Mouse (Mus musculus): ENCODE results near the gene Cep41. TPM values are rescaled to one million over a fixed set of nuclear protein-coding genes. Genes with fewer than 3 reads are reported as not detected.

Cep41 gene
- polyA plus RNA-seq, 1 experiment from 2014 or later: 24.5 TPM

DNA sequence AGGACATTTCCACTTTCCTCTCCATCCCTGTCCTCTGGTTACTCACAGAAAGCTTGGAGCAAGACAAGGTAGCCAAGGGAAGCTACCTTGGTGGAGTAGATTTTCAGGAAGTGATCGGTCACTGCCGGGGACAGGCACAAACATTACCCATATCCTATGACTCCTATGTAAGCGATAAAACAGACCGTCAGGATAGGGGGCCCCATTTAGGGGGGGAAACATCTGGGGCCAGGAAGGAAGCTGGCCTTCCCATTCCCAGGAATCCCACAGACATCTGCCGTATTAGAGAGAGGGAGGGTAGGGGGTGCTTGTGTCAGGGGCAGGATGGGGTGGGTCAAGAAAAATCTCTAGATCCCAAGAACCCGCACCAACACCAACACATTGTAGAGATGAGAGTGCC is 6.6 kb upstream of the Cep41 start:
- H3K36me3 ChIP-seq (ENCODE audit: control insufficient read depth, insufficient read depth, low read length): no peaks in the 10 kb centered on the region
- DNase-seq (ENCODE audit: low spot score, missing footprints) (no peak), ATAC-seq (ENCODE audit: low FRiP score) (no peak)
- H3K9ac ChIP-seq (ENCODE audit: low read length): no peak overlapping the region
- no peak overlapping the region for H3K27ac ChIP-seq (ENCODE audit: low read depth, low read length)
- no peak overlapping the region for H3K4me2 ChIP-seq
- peaks cover 6% of the 10 kb centered on the region for H3K4me1 ChIP-seq (ENCODE audit: control insufficient read depth, insufficient read depth, low read length)
- H3K4me3 ChIP-seq (ENCODE audit: low read depth, low read length): no peak overlapping the region
- WGBS: 91% methylated on average over 6 of the region's 6 CpGs
- no peaks in the 10 kb centered on the region for H3K27me3 ChIP-seq (ENCODE audit: control insufficient read depth, insufficient read depth, low read length)
- H3K9me3 ChIP-seq (ENCODE audit: control insufficient read depth, low read length): no peaks in the 10 kb centered on the region; the same call in 1 of the 2 replicates

DNA sequence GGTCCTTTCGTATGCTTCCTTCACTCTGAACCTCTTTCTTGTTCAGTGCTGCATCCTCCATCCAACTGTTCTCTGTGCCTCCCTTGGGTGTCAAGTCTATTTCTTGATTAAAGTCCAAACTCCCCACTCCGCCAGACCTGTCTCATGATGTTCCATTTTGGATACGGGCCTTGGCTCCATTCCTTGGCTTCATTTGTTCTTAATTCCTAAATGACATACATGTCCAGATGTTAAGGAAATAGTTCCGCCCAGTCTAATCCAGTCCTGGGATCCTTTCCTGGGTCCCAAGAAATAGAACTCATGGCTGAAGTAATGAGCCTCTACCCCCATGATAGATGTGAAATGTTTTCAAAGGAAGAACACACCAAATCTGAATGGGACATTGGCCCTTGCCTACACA is 4.5 kb upstream of the Cep41 start:
- no peak for ATAC-seq (ENCODE audit: low FRiP score)
- Histone ChIP-seq H3K9me3 (ENCODE audit: control insufficient read depth, low read length) (no peaks in the 10 kb centered on the region; the same call in 1 of the 2 replicates), H3K36me3 (ENCODE audit: control insufficient read depth, insufficient read depth, low read length) (no peaks in the 10 kb centered on the region), H3K4me1 (ENCODE audit: control insufficient read depth, insufficient read depth, low read length) (peaks cover 15% of the 10 kb centered on the region), H3K9ac (ENCODE audit: low read length) (no peak overlapping the region), H3K4me2 (no peak overlapping the region), H3K4me3 (ENCODE audit: low read depth, low read length) (no peak overlapping the region), H3K27me3 (ENCODE audit: control insufficient read depth, insufficient read depth, low read length) (no peaks in the 10 kb centered on the region), H3K27ac (ENCODE audit: low read depth, low read length) (no peak overlapping the region)
- 95% methylated on average over 4 of the region's 4 CpGs for WGBS
- peak; percentile 57 for DNase-seq (ENCODE audit: low spot score, missing footprints)

DNA sequence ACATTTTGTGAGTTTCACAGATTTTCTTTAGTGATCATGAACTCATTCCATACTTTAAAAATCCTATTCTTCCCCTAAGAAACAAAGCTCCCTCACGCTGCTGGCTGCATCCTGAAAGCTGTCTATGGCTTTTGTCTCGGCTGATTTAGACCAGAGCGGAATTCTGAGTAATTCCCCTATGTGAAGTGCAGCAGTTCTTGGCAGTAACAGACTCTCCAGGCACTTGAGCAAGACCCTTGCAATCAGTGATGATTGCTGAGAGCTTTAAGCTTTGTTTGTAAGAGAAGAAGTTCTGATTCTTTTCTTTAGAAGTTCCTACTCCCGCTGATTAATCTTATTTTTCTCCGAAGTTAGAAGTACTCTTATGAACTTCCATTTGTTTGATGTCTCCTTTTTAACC is 3.9 kb upstream of the Cep41 start:
- H3K36me3 ChIP-seq (ENCODE audit: control insufficient read depth, insufficient read depth, low read length): no peaks in the 10 kb centered on the region
- H3K4me2 ChIP-seq: no peak overlapping the region
- no peak overlapping the region for H3K9ac ChIP-seq (ENCODE audit: low read length)
- H3K4me3 ChIP-seq (ENCODE audit: low read depth, low read length): no peak overlapping the region
- no peak overlapping the region for H3K27ac ChIP-seq (ENCODE audit: low read depth, low read length)
- ATAC-seq (ENCODE audit: low FRiP score) (no peak), DNase-seq (ENCODE audit: low spot score, missing footprints) (peak; percentile 72)
- peaks cover 20% of the 10 kb centered on the region for H3K4me1 ChIP-seq (ENCODE audit: control insufficient read depth, insufficient read depth, low read length)
- no peaks in the 10 kb centered on the region; the same call in 1 of the 2 replicates for H3K9me3 ChIP-seq (ENCODE audit: control insufficient read depth, low read length)
- 40% methylated on average over 5 of the region's 5 CpGs for WGBS
- no peaks in the 10 kb centered on the region for H3K27me3 ChIP-seq (ENCODE audit: control insufficient read depth, insufficient read depth, low read length)

DNA sequence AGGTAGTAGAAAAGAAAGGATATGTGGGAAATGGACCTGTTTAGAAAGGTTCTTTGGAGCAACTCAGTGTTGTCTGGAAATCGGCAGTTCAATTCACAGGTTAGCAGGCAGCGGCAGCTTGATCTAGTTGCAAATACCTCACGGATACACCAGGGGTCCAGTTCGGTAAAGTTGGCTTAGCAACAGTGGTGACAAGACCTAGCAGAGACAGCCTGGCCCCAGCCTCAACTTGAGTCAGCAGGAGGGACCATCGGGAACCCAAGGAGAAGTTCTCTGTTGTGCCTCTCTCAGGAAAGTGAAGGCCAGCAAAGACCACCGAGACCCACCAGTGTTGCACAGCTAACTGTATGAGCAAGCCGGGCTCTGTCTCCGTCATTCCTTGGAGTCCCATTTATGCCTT is 1.6 kb upstream of the Cep41 start:
- H3K9ac ChIP-seq (ENCODE audit: low read length): no peak overlapping the region
- H3K4me2 ChIP-seq: no peak overlapping the region
- no peak overlapping the region for H3K27ac ChIP-seq (ENCODE audit: low read depth, low read length)
- H3K4me3 ChIP-seq (ENCODE audit: low read depth, low read length): no peak overlapping the region
- no peaks in the 10 kb centered on the region for H3K36me3 ChIP-seq (ENCODE audit: control insufficient read depth, insufficient read depth, low read length)
- ATAC-seq (ENCODE audit: low FRiP score) (no peak), DNase-seq (ENCODE audit: low spot score, missing footprints) (peak; percentile 67)
- no peaks in the 10 kb centered on the region for H3K27me3 ChIP-seq (ENCODE audit: control insufficient read depth, insufficient read depth, low read length)
- WGBS: 89% methylated on average over 8 of the region's 8 CpGs
- peaks cover 20% of the 10 kb centered on the region for H3K4me1 ChIP-seq (ENCODE audit: control insufficient read depth, insufficient read depth, low read length)
- H3K9me3 ChIP-seq (ENCODE audit: control insufficient read depth, low read length): no peaks in the 10 kb centered on the region; the same call in 1 of the 2 replicates

DNA sequence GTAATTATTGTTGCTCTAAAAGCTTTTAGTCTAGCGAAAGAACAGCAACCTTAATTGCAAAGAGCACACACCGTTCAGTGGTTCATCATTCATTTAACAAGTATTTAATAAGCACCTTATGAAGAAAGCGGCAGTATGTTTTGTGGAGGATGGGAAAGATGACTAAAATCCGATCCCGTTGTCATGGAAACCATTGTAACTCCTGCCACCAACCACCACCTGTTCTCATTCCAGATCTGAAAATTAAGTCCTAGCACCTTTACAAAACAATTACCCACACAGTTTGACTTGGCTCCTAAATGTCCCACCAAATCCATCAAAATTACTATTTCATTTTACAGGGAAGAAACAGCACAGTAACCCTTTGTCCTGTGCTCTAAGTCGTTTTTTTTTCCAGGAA is 660 bp upstream of the Cep41 start:
- peak overlapping the region; percentile 37 for H3K27ac ChIP-seq (ENCODE audit: low read depth, low read length)
- H3K4me2 ChIP-seq: peak overlapping the region; percentile 59
- no peak overlapping the region for H3K4me3 ChIP-seq (ENCODE audit: low read depth, low read length)
- DNase-seq (ENCODE audit: low spot score, missing footprints) (peak; percentile 87), ATAC-seq (ENCODE audit: low FRiP score) (peak; percentile 22)
- H3K4me1 ChIP-seq (ENCODE audit: control insufficient read depth, insufficient read depth, low read length): peaks cover 20% of the 10 kb centered on the region
- WGBS: 33% methylated on average over 6 of the region's 6 CpGs
- H3K9me3 ChIP-seq (ENCODE audit: control insufficient read depth, low read length): no peaks in the 10 kb centered on the region; the same call in 1 of the 2 replicates
- H3K36me3 ChIP-seq (ENCODE audit: control insufficient read depth, insufficient read depth, low read length): no peaks in the 10 kb centered on the region
- H3K27me3 ChIP-seq (ENCODE audit: control insufficient read depth, insufficient read depth, low read length): no peaks in the 10 kb centered on the region
- H3K9ac ChIP-seq (ENCODE audit: low read length): no peak overlapping the region

DNA sequence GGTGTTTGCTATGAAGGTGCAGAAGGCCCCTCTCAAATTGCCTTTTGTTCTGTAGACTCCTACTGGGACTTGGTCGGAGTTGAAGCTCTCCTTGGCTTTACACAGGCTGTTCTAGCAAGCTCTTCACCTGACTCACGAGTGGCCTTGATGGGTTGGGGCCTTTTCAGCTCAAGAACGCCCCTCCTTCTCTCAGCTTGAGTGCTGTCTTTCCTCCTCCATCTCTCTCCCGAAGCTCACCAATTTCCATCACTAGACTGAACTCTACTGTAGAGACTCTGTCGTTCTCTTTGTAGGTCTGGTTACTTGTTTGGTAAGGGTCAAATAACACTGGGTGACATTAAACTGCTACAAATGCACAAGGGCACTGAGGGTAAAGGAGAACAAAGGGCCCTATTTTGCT is 723 bp downstream of the Cep41 start:
- Histone ChIP-seq H3K4me2 (peak overlapping the region; percentile 59), H3K4me3 (ENCODE audit: low read depth, low read length) (peak overlapping the region; percentile 52), H3K36me3 (ENCODE audit: control insufficient read depth, insufficient read depth, low read length) (no peaks in the 10 kb centered on the region), H3K9ac (ENCODE audit: low read length) (peak overlapping the region; percentile 78), H3K4me1 (ENCODE audit: control insufficient read depth, insufficient read depth, low read length) (peaks cover 19% of the 10 kb centered on the region), H3K27ac (ENCODE audit: low read depth, low read length) (peak overlapping the region; percentile 96), H3K27me3 (ENCODE audit: control insufficient read depth, insufficient read depth, low read length) (no peaks in the 10 kb centered on the region), H3K9me3 (ENCODE audit: control insufficient read depth, low read length) (no peaks in the 10 kb centered on the region; the same call in 1 of the 2 replicates)
- no peak for ATAC-seq (ENCODE audit: low FRiP score)
- 76% methylated on average over 5 of the region's 5 CpGs for WGBS
- DNase-seq (ENCODE audit: low spot score, missing footprints): peak; percentile 89

DNA sequence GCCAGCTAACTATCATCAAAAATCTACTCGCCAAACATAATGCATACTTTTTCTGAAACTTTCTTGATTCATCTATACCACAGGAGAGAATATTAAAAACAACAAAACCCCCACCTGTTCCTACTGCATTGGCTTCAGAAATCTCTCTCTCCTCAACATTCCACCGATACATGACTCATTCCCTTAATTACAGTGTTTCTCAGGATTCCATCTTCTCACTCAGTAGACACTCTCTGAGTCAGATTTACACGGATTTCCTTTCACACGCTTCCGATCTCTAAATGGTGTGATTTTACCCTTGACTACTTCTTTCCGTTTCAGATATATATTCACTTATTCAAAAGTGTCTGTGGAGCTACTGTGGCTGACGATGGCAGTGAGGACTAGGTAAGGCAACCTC is 6.4 kb downstream of the Cep41 start:
- Histone ChIP-seq H3K27ac (ENCODE audit: low read depth, low read length) (no peak overlapping the region), H3K4me1 (ENCODE audit: control insufficient read depth, insufficient read depth, low read length) (peaks cover 3% of the 10 kb centered on the region; the same call in 1 of the 2 replicates), H3K27me3 (ENCODE audit: control insufficient read depth, insufficient read depth, low read length) (no peaks in the 10 kb centered on the region), H3K4me3 (ENCODE audit: low read depth, low read length) (no peak overlapping the region), H3K36me3 (ENCODE audit: control insufficient read depth, insufficient read depth, low read length) (no peaks in the 10 kb centered on the region), H3K9me3 (ENCODE audit: control insufficient read depth, low read length) (no peaks in the 10 kb centered on the region), H3K9ac (ENCODE audit: low read length) (no peak overlapping the region), H3K4me2 (no peak overlapping the region)
- no peak for DNase-seq (ENCODE audit: low spot score, missing footprints)
- WGBS: 95% methylated on average over 7 of the region's 7 CpGs
- ATAC-seq (ENCODE audit: low FRiP score): no peak

DNA sequence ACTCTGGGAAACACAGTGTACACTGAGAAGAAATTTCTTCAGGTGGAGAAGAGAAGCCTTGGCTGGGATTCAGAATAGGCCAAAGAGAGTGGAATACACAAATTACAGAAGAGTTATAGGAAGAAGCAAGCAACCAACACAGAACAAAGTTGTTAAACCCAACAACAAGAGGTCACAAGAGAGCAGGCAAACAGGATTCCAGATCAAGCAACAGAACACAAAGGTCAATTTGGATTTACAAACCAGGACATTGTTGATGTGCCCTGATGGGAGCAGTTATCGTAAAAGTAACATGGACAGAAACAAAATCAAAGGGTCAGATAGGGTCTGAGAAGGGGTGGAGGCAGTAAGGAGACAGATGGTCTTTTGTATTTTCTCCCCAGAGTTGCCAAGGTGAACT is 9.0 kb downstream of the Cep41 start:
- H3K27ac ChIP-seq (ENCODE audit: low read depth, low read length): no peak overlapping the region
- no peak overlapping the region for H3K4me3 ChIP-seq (ENCODE audit: low read depth, low read length)
- H3K4me1 ChIP-seq (ENCODE audit: control insufficient read depth, insufficient read depth, low read length): peaks cover 3% of the 10 kb centered on the region; the same call in 1 of the 2 replicates
- H3K9me3 ChIP-seq (ENCODE audit: control insufficient read depth, low read length): no peaks in the 10 kb centered on the region
- no peaks in the 10 kb centered on the region for H3K27me3 ChIP-seq (ENCODE audit: control insufficient read depth, insufficient read depth, low read length)
- DNase-seq (ENCODE audit: low spot score, missing footprints): no peak
- H3K9ac ChIP-seq (ENCODE audit: low read length): no peak overlapping the region
- ATAC-seq (ENCODE audit: low FRiP score): no peak
- no peak overlapping the region for H3K4me2 ChIP-seq
- 91% methylated on average over 1 of the region's 1 CpGs for WGBS
- H3K36me3 ChIP-seq (ENCODE audit: control insufficient read depth, insufficient read depth, low read length): no peaks in the 10 kb centered on the region

DNA sequence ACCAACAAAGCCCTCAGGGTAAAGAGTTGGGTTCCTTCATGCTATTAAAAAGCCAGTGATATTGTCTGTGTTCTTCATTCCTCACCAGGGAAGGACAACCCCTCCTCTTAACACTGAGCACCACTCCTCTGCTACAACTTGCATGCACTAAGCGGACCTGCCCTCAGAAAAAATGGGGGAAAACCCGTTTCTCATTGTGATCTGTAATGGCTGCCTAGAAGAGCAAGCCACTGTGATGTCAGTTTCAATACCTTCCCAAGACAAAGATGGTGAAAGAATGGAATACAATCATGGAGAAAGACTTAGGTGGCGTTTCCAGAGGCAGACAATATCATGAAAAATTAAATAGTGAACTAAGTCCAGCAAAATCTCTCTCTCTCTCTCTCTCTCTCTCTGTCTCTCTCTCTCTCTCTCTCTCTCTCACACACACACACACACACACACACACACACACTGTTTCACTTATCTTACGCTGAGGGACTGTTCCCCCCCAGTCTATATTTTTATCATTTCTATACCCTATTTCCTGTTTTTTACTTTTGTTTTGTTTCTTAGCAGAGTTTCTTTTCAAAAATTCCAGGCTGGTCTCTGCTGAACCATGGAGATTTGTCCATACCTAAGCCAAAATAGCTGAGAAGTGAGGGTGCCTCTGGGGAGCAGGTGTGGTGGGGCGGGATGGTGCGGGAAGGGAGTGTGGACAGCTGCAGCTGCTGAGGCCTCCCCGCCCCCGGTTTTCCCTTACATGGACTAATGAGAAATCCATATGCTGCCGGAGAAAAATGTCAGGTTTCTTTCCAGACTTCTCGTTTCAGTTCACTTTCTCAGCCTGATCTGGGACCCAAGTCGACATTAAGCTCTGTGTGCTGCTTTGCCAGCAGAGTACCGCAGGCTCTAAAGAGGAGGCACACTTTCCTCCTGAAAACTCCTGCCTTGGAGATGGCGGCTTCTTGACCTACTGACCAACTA is 11.3 kb downstream of the Cep41 start:
- Histone ChIP-seq H3K4me2 (no peak overlapping the region), H3K36me3 (ENCODE audit: control insufficient read depth, insufficient read depth, low read length) (no peaks in the 10 kb centered on the region), H3K27ac (ENCODE audit: low read depth, low read length) (peak overlapping the region; percentile 37; the same call in 1 of the 2 replicates), H3K27me3 (ENCODE audit: control insufficient read depth, insufficient read depth, low read length) (no peaks in the 10 kb centered on the region), H3K9me3 (ENCODE audit: control insufficient read depth, low read length) (no peaks in the 10 kb centered on the region), H3K4me1 (ENCODE audit: control insufficient read depth, insufficient read depth, low read length) (peaks cover 10% of the 10 kb centered on the region), H3K9ac (ENCODE audit: low read length) (no peak overlapping the region), H3K4me3 (ENCODE audit: low read depth, low read length) (no peak overlapping the region)
- DNase-seq (ENCODE audit: low spot score, missing footprints) (peak; percentile 88), ATAC-seq (ENCODE audit: low FRiP score) (no peak)
- 76% methylated on average over 13 of the region's 13 CpGs for WGBS
